Mouse (Mus musculus) kidney, postnatal 10 days (tissue): ENCODE measurements around the gene Chchd6.

Experiments used
- DNase-seq: peaks from one replicate; pipeline ENCODE4 v3.0.0; 2021; ENCODE audit warnings: mixed read lengths

Chchd6 gene

GRCm38 (mm10) chr6:89402406-89402805 is 193.0 kb downstream of the Chchd6 start:
- no peak for DNase-seq

- no peak for DNase-seq
Observed at GRCm38 (mm10) chr6:89399564-89399963, 195.9 kb downstream of the Chchd6 start.

GRCm38 (mm10) chr6:89397919-89398318 is 197.5 kb downstream of the Chchd6 start:
- DNase-seq, result no peak

- DNase-seq, result no peak
Observed at GRCm38 (mm10) chr6:89393820-89394219, 201.6 kb downstream of the Chchd6 start.

- DNase-seq, result no peak
Observed at GRCm38 (mm10) chr6:89392213-89392612, 203.2 kb downstream of the Chchd6 start.

GRCm38 (mm10) chr6:89389771-89390170 is 205.7 kb downstream of the Chchd6 start:
- no peak for DNase-seq

- no peak for DNase-seq
Observed at GRCm38 (mm10) chr6:89386956-89387355, 208.5 kb downstream of the Chchd6 start.

- DNase-seq, result no peak
Observed at GRCm38 (mm10) chr6:89384699-89385098, 210.8 kb downstream of the Chchd6 start.

- no peak for DNase-seq
Observed at GRCm38 (mm10) chr6:89381851-89382250, 213.6 kb downstream of the Chchd6 start.

- DNase-seq, result no peak
Observed at GRCm38 (mm10) chr6:89381172-89381571, 214.3 kb downstream of the Chchd6 start.

GRCm38 (mm10) chr6:89380751-89381150 is 214.7 kb downstream of the Chchd6 start:
- DNase-seq, result no peak

- no peak for DNase-seq
Observed at GRCm38 (mm10) chr6:89378264-89378663, 217.2 kb downstream of the Chchd6 start.

GRCm38 (mm10) chr6:89368812-89369211 is 226.6 kb downstream of the Chchd6 start:
- DNase-seq, result peak; percentile 35

GRCm38 (mm10) chr6:89364342-89364741 is 231.1 kb downstream of the Chchd6 start:
- peak; percentile 60 for DNase-seq

GRCm38 (mm10) chr6:89363107-89363451 is 232.4 kb downstream of the Chchd6 start:
- no peak for DNase-seq

- DNase-seq, result peak; percentile 80
Observed at GRCm38 (mm10) chr6:89362281-89363106, 233.0 kb downstream of the Chchd6 start, which contains the start of gene Plxna1. Gene Plxna1 (minus strand): TSS chr6:89362620.

GRCm38 (mm10) chr6:89361418-89362280 is 233.8 kb downstream of the Chchd6 start:
- DNase-seq, result peak; percentile 76

- peak; percentile 11 for DNase-seq
Observed at GRCm38 (mm10) chr6:89360709-89361417, 234.6 kb downstream of the Chchd6 start.

- DNase-seq, result peak; percentile 32
Observed at GRCm38 (mm10) chr6:89359771-89360708, 235.4 kb downstream of the Chchd6 start.

- no peak for DNase-seq
Observed at GRCm38 (mm10) chr6:89359192-89359591, 236.3 kb downstream of the Chchd6 start.

GRCm38 (mm10) chr6:89355661-89356060 is 239.8 kb downstream of the Chchd6 start:
- no peak for DNase-seq

- no peak for DNase-seq
Observed at GRCm38 (mm10) chr6:89354726-89355125, 240.7 kb downstream of the Chchd6 start.
